Mouse (Mus musculus) kidney, adult 2 months (tissue): ENCODE results near the gene Atp5h.

ENCODE experiments used
- CTCF ChIP-seq: fragments of 200-500 bp; conservative IDR thresholded peaks from 2 replicates; pipeline ENCODE4 v1.5.1; 2011; ENCODE audit warnings: low read depth, mild to moderate bottlenecking, control low read depth, low read length, moderate library complexity, mixed read lengths; ENCODE audit not compliant: insufficient read depth, insufficient read length
- POLR2A ChIP-seq: fragments of 200-500 bp; IDR thresholded peaks from one replicate; pipeline ENCODE4 v1.6.1; 2011; ENCODE audit warnings: low read depth, low read length, control low read depth

- TF ChIP-seq CTCF = no peak
- no peak for TF ChIP-seq POLR2A
Measured at GRCm38 (mm10) chr11:115467217-115467618, 47.5 kb upstream of the Atp5h start.
